Mouse (Mus musculus) stomach, postnatal 0 days (tissue): ENCODE measurements at regions not wholly inside any gene's neighbourhood (a gene's known extent, or its start where the extent isn't known, plus 50 kb on each side); places are given as distances from the start of the nearest gene placed in this dataset.

ENCODE experiments used
- ATAC-seq: fragments of 200-750 bp; cut with Nextera tagmentation; 2 replicates; pipeline ENCODE4 v1.8.0; 2017; ENCODE audit not compliant: low FRiP score, low TSS enrichment
- DNase-seq: peaks from one replicate; pipeline ENCODE4 v3.0.0-alpha.2; 2016; ENCODE audit warnings: low spot score
- H3K27ac ChIP-seq: fragments of 300-500 bp; sonication (generic); replicated peaks from 2 replicates; pipeline ENCODE4 v1.5.1; 2014; ENCODE audit warnings: mild to moderate bottlenecking, control low read depth
- H3K27me3 ChIP-seq: fragments of 300-500 bp; sonication (generic); 2 replicates; pipeline ENCODE4 v1.6.1; 2014; ENCODE audit warnings: low read length; ENCODE audit not compliant: control insufficient read depth, insufficient read depth
- H3K36me3 ChIP-seq: fragments of 300-500 bp; sonication (generic); 2 replicates; pipeline ENCODE4 v1.6.1; 2014; ENCODE audit warnings: low read length, mixed read lengths; ENCODE audit not compliant: control insufficient read depth, insufficient read depth
- H3K4me1 ChIP-seq: fragments of 300-500 bp; sonication (generic); replicated peaks from 2 replicates; pipeline ENCODE4 v1.6.1; 2014; ENCODE audit warnings: antibody characterized with exemption; ENCODE audit not compliant: control insufficient read depth, insufficient read depth
- H3K4me2 ChIP-seq: fragments of 300-500 bp; sonication (generic); replicated peaks from 2 replicates; pipeline ENCODE4 v1.6.1; 2014; ENCODE audit warnings: low read depth, mild to moderate bottlenecking, control low read depth, moderate library complexity
- H3K4me3 ChIP-seq: fragments of 300-500 bp; sonication (generic); 2 replicates; pipeline ENCODE4 v1.5.1; 2014; ENCODE audit warnings: low read depth, low read length, control low read depth
- H3K9ac ChIP-seq: fragments of 300-500 bp; sonication (generic); 2 replicates; pipeline ENCODE4 v1.6.1; 2014; ENCODE audit warnings: mild to moderate bottlenecking, low read length, control low read depth, mixed read lengths
- H3K9me3 ChIP-seq: fragments of 300-500 bp; sonication (generic); 2 replicates; pipeline ENCODE4 v1.6.1; 2016; ENCODE audit warnings: low read length; ENCODE audit not compliant: control insufficient read depth
- CTCF ChIP-seq: IDR thresholded peaks from 2 replicates; pipeline ENCODE4 v1.5.1; 2016; ENCODE audit warnings: antibody characterized with exemption, low read depth, mild to moderate bottlenecking, moderate library complexity
- EP300 ChIP-seq: optimal IDR thresholded peaks from 2 replicates; pipeline ENCODE3; 2016; ENCODE audit warnings: antibody characterized with exemption
- WGBS: fragments of 180-500 bp; shearing (Covaris S2); extraction: QIAGEN DNeasy Blood & Tissue Kit; methylation state at CpG from one replicate; pipeline ENCODE4 v1.1.7; 2014; 5-methylcytosine and 5-hydroxymethylcytosine counted together

DNA sequence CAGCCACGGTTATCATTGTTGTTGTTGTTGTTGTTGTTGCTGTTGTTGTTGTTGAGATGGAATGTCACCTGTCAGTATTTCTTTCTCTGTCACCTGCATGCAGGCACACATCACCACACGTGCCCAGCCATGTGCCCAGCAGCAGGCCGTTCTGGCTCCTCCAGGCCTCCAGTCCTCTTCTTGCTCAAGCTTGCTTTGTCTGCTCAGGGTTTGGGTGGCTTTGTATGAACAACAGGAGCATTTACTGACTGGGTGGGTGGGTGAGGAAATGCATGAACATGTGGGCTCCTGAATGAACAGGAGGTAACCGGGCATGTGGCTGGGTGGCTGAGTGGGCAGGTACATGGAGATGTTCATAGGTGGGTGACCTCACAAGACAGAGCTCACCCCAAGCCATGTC is 79.1 kb upstream of the Ppp2r5c start:
- Histone ChIP-seq H3K9ac (no peak overlapping the region), H3K4me2 (no peak overlapping the region), H3K4me3 (no peak overlapping the region), H3K27ac (no peak overlapping the region), H3K4me1 (no peaks in the 10 kb centered on the region), H3K9me3 (no peaks in the 10 kb centered on the region), H3K27me3 (no peaks in the 10 kb centered on the region), H3K36me3 (no peaks in the 10 kb centered on the region)
- TF ChIP-seq CTCF: no peak
- no peak for TF ChIP-seq EP300
- no peak for DNase-seq
- 77% methylated on average over 4 of the region's 4 CpGs for WGBS
- no peak for ATAC-seq

DNA sequence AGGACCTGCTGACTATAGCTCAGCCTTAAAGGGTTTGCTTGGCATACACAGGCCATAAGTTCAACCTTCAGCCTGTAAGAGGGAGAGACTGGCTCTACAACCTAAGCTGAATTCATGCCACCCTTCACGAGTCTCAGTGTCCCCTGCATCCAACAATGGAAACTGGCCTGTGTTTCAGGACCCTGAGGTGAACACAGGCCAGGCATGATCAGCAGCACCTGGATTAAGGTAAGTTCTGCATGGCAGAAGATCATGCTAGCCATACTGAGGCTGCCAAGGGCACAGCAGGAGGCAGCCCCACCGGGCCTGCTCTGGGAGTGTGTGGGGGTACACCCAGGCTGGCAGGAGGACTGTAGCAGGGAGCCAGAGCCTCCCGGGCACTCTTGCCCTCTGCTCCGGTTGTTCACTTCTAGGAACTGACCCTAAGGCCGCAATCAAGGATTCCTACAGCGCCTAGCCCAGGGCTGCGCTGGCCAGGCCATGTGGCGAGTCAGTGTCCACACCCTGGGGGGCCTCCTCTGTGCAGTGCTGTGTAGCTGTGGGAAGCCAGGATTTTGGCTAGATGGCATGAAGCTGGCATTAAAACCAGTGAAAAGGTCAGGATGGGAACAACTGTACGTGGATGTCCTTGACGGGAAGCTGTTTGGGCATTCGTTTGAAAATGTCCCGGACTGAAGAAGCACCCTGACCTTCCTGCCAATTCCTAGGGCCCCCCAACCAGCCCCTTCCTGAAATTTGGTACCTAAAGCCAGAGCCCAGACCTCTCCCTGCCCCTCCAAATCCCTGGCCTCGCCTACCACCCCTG is 74.8 kb upstream of the Ppp2r5c start:
- Histone ChIP-seq H3K9ac (no peak overlapping the region), H3K27ac (no peak overlapping the region), H3K27me3 (no peaks in the 10 kb centered on the region; the same call in 1 of the 2 replicates), H3K4me1 (no peaks in the 10 kb centered on the region), H3K4me2 (no peak overlapping the region), H3K36me3 (no peaks in the 10 kb centered on the region), H3K9me3 (no peaks in the 10 kb centered on the region), H3K4me3 (no peak overlapping the region)
- TF ChIP-seq EP300: no peak
- TF ChIP-seq CTCF: no peak
- DNase-seq (no peak), ATAC-seq (0 out of 2 replicates have a peak, but pooled peaks have one; percentile 14)
- 84% methylated on average over 13 of the region's 13 CpGs for WGBS

DNA sequence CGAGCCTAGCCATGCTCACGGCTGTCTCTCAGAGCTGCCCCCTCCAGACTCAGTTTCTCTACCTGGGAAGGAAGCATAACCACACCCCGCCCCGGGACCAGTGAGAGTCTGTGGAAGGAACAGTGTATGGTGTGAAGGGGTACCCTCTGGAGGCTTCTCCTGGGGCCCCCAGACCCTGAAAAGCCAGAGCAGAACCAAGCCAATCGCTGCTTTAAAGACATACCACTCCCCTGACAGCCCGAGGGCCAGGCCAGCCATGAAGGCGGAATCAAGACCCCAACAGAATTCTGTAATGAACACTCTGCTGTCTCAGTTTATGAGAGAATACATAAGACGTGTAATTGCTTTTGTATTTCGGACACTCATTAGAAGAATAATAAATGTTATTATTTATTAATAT is 73.9 kb upstream of the Ppp2r5c start:
- no peak overlapping the region for H3K4me2 ChIP-seq
- no peak overlapping the region for H3K27ac ChIP-seq
- no peaks in the 10 kb centered on the region for H3K9me3 ChIP-seq
- no peaks in the 10 kb centered on the region for H3K36me3 ChIP-seq
- 57% methylated on average over 9 of the region's 9 CpGs for WGBS
- TF ChIP-seq CTCF (no peak), EP300 (no peak)
- no peak overlapping the region for H3K4me3 ChIP-seq
- DNase-seq (no peak), ATAC-seq (no peak)
- no peak overlapping the region for H3K9ac ChIP-seq
- no peaks in the 10 kb centered on the region; the same call in 1 of the 2 replicates for H3K27me3 ChIP-seq
- H3K4me1 ChIP-seq: no peaks in the 10 kb centered on the region

DNA sequence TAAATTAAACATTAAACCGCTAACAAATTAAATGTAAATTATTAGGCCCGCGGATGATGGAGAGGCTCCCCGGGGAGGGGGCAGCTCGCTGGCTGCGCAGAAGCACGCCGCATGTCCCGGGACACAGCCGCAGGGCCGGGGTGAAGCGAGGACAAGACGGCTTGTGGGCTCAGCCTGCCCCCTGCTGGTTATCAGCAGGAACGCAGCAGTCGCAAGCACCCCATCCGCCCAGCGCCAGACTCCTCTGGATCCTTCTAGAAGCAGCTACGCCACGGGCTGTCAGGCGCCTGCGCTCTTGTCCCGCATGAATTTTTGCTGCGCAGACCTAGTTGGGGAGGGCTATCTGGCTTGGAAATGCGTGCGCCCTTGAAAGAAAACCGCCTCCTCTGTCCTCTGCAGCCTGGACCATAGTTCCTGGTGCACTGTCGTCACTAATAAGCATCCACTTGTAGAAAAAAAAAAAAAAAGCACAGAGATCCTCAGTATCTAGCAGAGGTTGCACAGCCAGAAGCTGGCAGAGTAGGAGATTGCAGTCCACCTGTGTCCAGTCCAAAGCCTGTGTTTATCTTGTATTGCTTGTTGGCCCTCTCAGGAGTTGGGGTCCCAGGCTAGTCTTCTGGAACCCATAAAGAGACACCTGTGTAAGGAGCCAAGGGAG is 73.4 kb upstream of the Ppp2r5c start:
- H3K4me2 ChIP-seq: no peak overlapping the region; the same call in 1 of the 2 replicates
- no peak overlapping the region for H3K27ac ChIP-seq
- no peaks in the 10 kb centered on the region; the same call in 1 of the 2 replicates for H3K27me3 ChIP-seq
- H3K9ac ChIP-seq: no peak overlapping the region
- WGBS: 2% methylated on average over 27 of the region's 27 CpGs
- ATAC-seq (peak; percentile 84), DNase-seq (peak; percentile 85)
- H3K36me3 ChIP-seq: no peaks in the 10 kb centered on the region
- no peak overlapping the region for H3K4me3 ChIP-seq
- H3K9me3 ChIP-seq: no peaks in the 10 kb centered on the region
- H3K4me1 ChIP-seq: no peaks in the 10 kb centered on the region
- TF ChIP-seq CTCF (peak; percentile 98), EP300 (no peak)

DNA sequence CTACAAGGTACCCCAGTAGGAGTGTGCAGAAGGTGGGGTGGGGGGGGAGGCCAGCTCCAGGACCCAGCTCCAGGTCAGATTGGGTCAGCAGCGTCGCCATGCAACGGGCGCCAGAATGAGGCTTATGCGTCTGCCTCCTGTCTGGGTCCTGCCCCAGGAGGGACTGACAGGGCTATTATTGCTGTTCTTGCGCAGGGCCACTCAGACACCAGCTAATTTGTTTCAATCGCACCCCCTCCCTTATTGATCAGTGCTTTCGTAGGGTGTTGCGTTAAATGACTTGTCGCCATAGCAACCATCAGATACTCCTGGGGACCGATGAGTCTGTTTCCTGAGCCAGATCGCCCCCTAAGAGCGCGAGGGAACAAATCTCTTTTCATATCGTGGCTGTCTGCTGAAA is 71.8 kb upstream of the Ppp2r5c start:
- no peaks in the 10 kb centered on the region for H3K36me3 ChIP-seq
- H3K27me3 ChIP-seq: no peaks in the 10 kb centered on the region; the same call in 1 of the 2 replicates
- H3K27ac ChIP-seq: no peak overlapping the region
- no peaks in the 10 kb centered on the region for H3K4me1 ChIP-seq
- TF ChIP-seq EP300: no peak
- no peak for TF ChIP-seq CTCF
- H3K9me3 ChIP-seq: no peaks in the 10 kb centered on the region
- 10% methylated on average over 15 of the region's 15 CpGs for WGBS
- H3K9ac ChIP-seq: no peak overlapping the region
- ATAC-seq: no peak
- H3K4me3 ChIP-seq: no peak overlapping the region
- DNase-seq: no peak
- no peak overlapping the region for H3K4me2 ChIP-seq
